Mouse (Mus musculus) kidney, postnatal 0 days (tissue): ENCODE measurements around the gene Gm9964. TPM values are rescaled to one million over a fixed set of nuclear protein-coding genes. Genes with fewer than 3 reads are reported as not detected.
A peak's percentile ranks its signal among the peaks of the same experiment; 100 is the strongest.

Experiments
- ATAC-seq: fragments of 200-750 bp; cut with Nextera tagmentation; replicated peaks from 2 replicates; pipeline ENCODE4 v1.8.0; 2017; ENCODE audit warnings: low read depth, moderate number of reproducible peaks, moderate TSS enrichment, moderate library complexity; ENCODE audit not compliant: low FRiP score
- DNase-seq: peaks from one replicate; pipeline ENCODE4 v3.0.0-alpha.2; 2016; ENCODE audit warnings: low spot score
- H3K27ac ChIP-seq: fragments of 300-500 bp; sonication (generic); 2 replicates; pipeline ENCODE4 v1.5.1; 2014; ENCODE audit warnings: mild to moderate bottlenecking
- H3K27me3 ChIP-seq: fragments of 300-500 bp; sonication (generic); 2 replicates; pipeline ENCODE4 v1.6.1; 2014; ENCODE audit warnings: low read length, mixed read lengths; ENCODE audit not compliant: insufficient read depth
- H3K36me3 ChIP-seq: fragments of 300-500 bp; sonication (generic); 2 replicates; pipeline ENCODE4 v1.6.1; 2014; ENCODE audit warnings: low read length, mixed read lengths; ENCODE audit not compliant: insufficient read depth
- H3K4me1 ChIP-seq: fragments of 300-500 bp; sonication (generic); replicated peaks from 2 replicates; pipeline ENCODE4 v1.6.1; 2014; ENCODE audit warnings: antibody characterized with exemption, low read length, mixed read lengths; ENCODE audit not compliant: insufficient read depth
- H3K4me2 ChIP-seq: fragments of 300-500 bp; sonication (generic); 2 replicates; pipeline ENCODE4 v1.6.1; 2014; ENCODE audit warnings: mild to moderate bottlenecking, low read length, moderate library complexity, mixed read lengths
- H3K4me3 ChIP-seq: fragments of 300-500 bp; sonication (generic); replicated peaks from 2 replicates; pipeline ENCODE4 v1.5.1; 2014; ENCODE audit warnings: low read depth, low read length
- H3K9ac ChIP-seq: fragments of 300-500 bp; sonication (generic); 2 replicates; pipeline ENCODE4 v1.6.1; 2014; ENCODE audit warnings: low read depth, low read length
- H3K9me3 ChIP-seq: fragments of 300-500 bp; sonication (generic); replicated peaks from 2 replicates; pipeline ENCODE4 v1.6.1; 2016; ENCODE audit warnings: low read length, inconsistent platforms, mixed read lengths
- CTCF ChIP-seq: IDR thresholded peaks from 2 replicates; pipeline ENCODE4 v1.5.1; 2016; ENCODE audit warnings: antibody characterized with exemption, low read depth, mild to moderate bottlenecking, moderate library complexity
- WGBS: fragments of 180-500 bp; shearing (Covaris S2); extraction: QIAGEN DNeasy Blood & Tissue Kit; methylation state at CpG from one replicate; pipeline ENCODE4 v1.1.7; 2014; 5-methylcytosine and 5-hydroxymethylcytosine counted together
- polyA plus RNA-seq: library from polyadenylated mRNA; unstranded; fragments of >200 nt; fragmentation: Nextera tagmentation; extraction: Ambion mirVana; gene quantifications from 2 replicates; pipeline ENCODE4 v1.2.1, GENCODE M21; 2015

Gene Gm9964
- polyA plus RNA-seq, 1 experiment from 2014 or later = not detected

GRCm38 (mm10) chr11:79291651-79292050, 5.1 kb downstream of the Gm9964 start:
- ATAC-seq = no peak
- Histone ChIP-seq H3K4me2 (no peak overlapping the region), H3K36me3 (no peaks in the 10 kb centered on the region), H3K9me3 (no peaks in the 10 kb centered on the region), H3K4me1 (peaks cover 45% of the 10 kb centered on the region), H3K9ac (no peak overlapping the region), H3K4me3 (no peak overlapping the region), H3K27ac (peak overlapping the region; percentile 57), H3K27me3 (no peaks in the 10 kb centered on the region)
- no peak for TF ChIP-seq CTCF
- DNase-seq = no peak
- WGBS = 24% methylated on average over 5 of the region's 5 CpGs

DNA sequence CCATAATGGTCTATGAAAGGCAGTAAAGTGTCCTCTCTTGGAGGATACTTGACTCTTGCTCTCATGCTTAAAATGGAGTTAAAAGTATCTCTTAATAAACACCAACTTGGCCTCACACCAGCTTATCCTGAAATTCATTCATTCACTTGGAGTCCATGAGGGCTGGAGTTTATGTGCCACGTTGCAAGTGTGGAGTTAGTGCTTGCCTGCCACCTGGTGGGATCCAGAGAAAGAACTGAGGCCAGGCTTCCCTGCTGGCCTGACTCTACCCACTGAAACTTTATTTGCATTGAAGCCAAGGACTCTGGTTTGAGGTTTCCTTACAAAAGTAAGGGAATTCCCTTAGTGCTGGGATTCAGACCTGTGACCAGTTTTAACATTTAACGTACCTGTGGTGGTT, 6.2 kb downstream of the Gm9964 start:
- Histone ChIP-seq H3K27me3 (no peaks in the 10 kb centered on the region), H3K9ac (no peak overlapping the region), H3K27ac (0 out of 2 replicates have a peak overlapping the region, but pooled peaks have one; percentile 57), H3K4me3 (no peak overlapping the region), H3K36me3 (no peaks in the 10 kb centered on the region), H3K4me2 (no peak overlapping the region), H3K9me3 (no peaks in the 10 kb centered on the region), H3K4me1 (peaks cover 45% of the 10 kb centered on the region)
- WGBS = 51% methylated on average over 2 of the region's 2 CpGs
- DNase-seq = peak; percentile 82
- peak; percentile 85 for TF ChIP-seq CTCF
- ATAC-seq = no peak

- H3K9me3 ChIP-seq = no peaks in the 10 kb centered on the region
- no peaks in the 10 kb centered on the region for H3K36me3 ChIP-seq
- H3K9ac ChIP-seq = no peak overlapping the region
- WGBS = 64% methylated on average over 5 of the region's 5 CpGs
- ATAC-seq (no peak), DNase-seq (no peak)
- no peak overlapping the region for H3K4me2 ChIP-seq
- peaks cover 43% of the 10 kb centered on the region for H3K4me1 ChIP-seq
- H3K4me3 ChIP-seq = no peak overlapping the region
- H3K27ac ChIP-seq = peak overlapping the region; percentile 43
- 0 out of 2 replicates have a peak, but pooled peaks have one; percentile 4 for TF ChIP-seq CTCF
- H3K27me3 ChIP-seq = no peaks in the 10 kb centered on the region
Observed at GRCm38 (mm10) chr11:79288913-79289640, 7.6 kb downstream of the Gm9964 start.

- ATAC-seq (peak; percentile 47), DNase-seq (peak; percentile 93)
- Histone ChIP-seq H3K27me3 (no peaks in the 10 kb centered on the region), H3K4me1 (peaks cover 39% of the 10 kb centered on the region), H3K36me3 (no peaks in the 10 kb centered on the region), H3K9me3 (no peaks in the 10 kb centered on the region), H3K4me2 (no peak overlapping the region), H3K27ac (peak overlapping the region; percentile 65), H3K4me3 (no peak overlapping the region), H3K9ac (no peak overlapping the region)
- no peak for TF ChIP-seq CTCF
- WGBS = 23% methylated on average over 7 of the region's 7 CpGs
Observed at GRCm38 (mm10) chr11:79288278-79288843, 8.3 kb downstream of the Gm9964 start.

- Histone ChIP-seq H3K9ac (no peak overlapping the region), H3K27me3 (no peaks in the 10 kb centered on the region), H3K4me1 (peaks cover 36% of the 10 kb centered on the region), H3K4me3 (no peak overlapping the region), H3K9me3 (no peaks in the 10 kb centered on the region), H3K27ac (no peak overlapping the region), H3K36me3 (no peaks in the 10 kb centered on the region), H3K4me2 (no peak overlapping the region)
- no peak for TF ChIP-seq CTCF
- 39% methylated on average over 6 of the region's 6 CpGs for WGBS
- DNase-seq (no peak), ATAC-seq (no peak)
Observed at GRCm38 (mm10) chr11:79287447-79287846, 9.3 kb downstream of the Gm9964 start.

- H3K27ac ChIP-seq = no peak overlapping the region
- no peaks in the 10 kb centered on the region for H3K9me3 ChIP-seq
- H3K4me2 ChIP-seq = no peak overlapping the region
- TF ChIP-seq CTCF = no peak
- no peak overlapping the region for H3K4me3 ChIP-seq
- H3K4me1 ChIP-seq = peaks cover 31% of the 10 kb centered on the region
- H3K9ac ChIP-seq = no peak overlapping the region
- DNase-seq (no peak), ATAC-seq (no peak)
- H3K27me3 ChIP-seq = no peaks in the 10 kb centered on the region
- WGBS = 78% methylated on average over 9 of the region's 9 CpGs
- H3K36me3 ChIP-seq = no peaks in the 10 kb centered on the region
Observed at GRCm38 (mm10) chr11:79286305-79286799, 10.4 kb downstream of the Gm9964 start.
